Mouse (Mus musculus) kidney, adult 2 months (tissue): ENCODE measurements around the gene Dnajb13. TPM values are rescaled to one million over a fixed set of nuclear protein-coding genes. Genes with fewer than 3 reads are reported as not detected.

Source experiments
- DNase-seq: peaks from one replicate; pipeline ENCODE4 v3.0.0; 2021
- H3K27ac ChIP-seq: fragments of 200-500 bp; 2 replicates; pipeline ENCODE4 v1.5.1; 2012; ENCODE audit warnings: low read depth, low read length, control low read depth, inconsistent platforms; ENCODE audit not compliant: insufficient read depth
- H3K27me3 ChIP-seq: fragments of 200-500 bp; replicated peaks from 2 replicates; pipeline ENCODE4 v1.6.1; 2012; ENCODE audit warnings: mild to moderate bottlenecking, moderate library complexity, low read length, inconsistent platforms; ENCODE audit not compliant: control insufficient read depth, insufficient read depth
- H3K36me3 ChIP-seq: fragments of 200-500 bp; 2 replicates; pipeline ENCODE4 v1.6.1; 2012; ENCODE audit warnings: mild to moderate bottlenecking, moderate library complexity, low read length, inconsistent platforms; ENCODE audit not compliant: control insufficient read depth, insufficient read depth
- H3K4me1 ChIP-seq: fragments of 200-500 bp; 2 replicates; pipeline ENCODE4 v1.6.1; 2011; ENCODE audit warnings: low read length; ENCODE audit not compliant: control insufficient read depth, insufficient read depth
- H3K4me3 ChIP-seq: fragments of 200-500 bp; 2 replicates; pipeline ENCODE4 v1.5.1; 2011; ENCODE audit warnings: mild to moderate bottlenecking, low read depth, low read length, control low read depth; ENCODE audit not compliant: insufficient read depth
- CTCF ChIP-seq: fragments of 200-500 bp; conservative IDR thresholded peaks from 2 replicates; pipeline ENCODE4 v1.5.1; 2011; ENCODE audit warnings: low read depth, mild to moderate bottlenecking, control low read depth, low read length, moderate library complexity, mixed read lengths; ENCODE audit not compliant: insufficient read depth, insufficient read length
- POLR2A ChIP-seq: fragments of 200-500 bp; IDR thresholded peaks from one replicate; pipeline ENCODE4 v1.6.1; 2011; ENCODE audit warnings: low read depth, low read length, control low read depth
- WGBS: fragments of 180-500 bp; shearing (Covaris S2); methylation state at CpG from one replicate; pipeline ENCODE4 v1.1.7; 2018; 5-methylcytosine and 5-hydroxymethylcytosine counted together
- polyA plus RNA-seq: library from polyadenylated mRNA; depleted of rRNA; stranded (reverse); fragments of >200 nt; gene quantifications from 2 replicates; pipeline ENCODE4 v1.2.3, GENCODE M21; 2012

Gene Dnajb13
- polyA plus RNA-seq, 1 experiment, result 0.36 TPM

GRCm38 (mm10) chr7:100534216-100534615 is 19.5 kb upstream of the Dnajb13 start:
- no peak for TF ChIP-seq POLR2A
- TF ChIP-seq CTCF, result no peak
- WGBS, result 69% methylated on average over 3 of the region's 3 CpGs
- no peaks in the 10 kb centered on the region for H3K27me3 ChIP-seq

GRCm38 (mm10) chr7:100533503-100533902 is 18.7 kb upstream of the Dnajb13 start:
- 58% methylated on average over 2 of the region's 2 CpGs for WGBS
- H3K27me3 ChIP-seq, result no peaks in the 10 kb centered on the region
- H3K4me3 ChIP-seq, result no peak overlapping the region
- H3K27ac ChIP-seq, result no peak overlapping the region
- H3K4me1 ChIP-seq, result peaks cover 2% of the 10 kb centered on the region; the same call in 1 of the 2 replicates
- DNase-seq, result no peak
- H3K36me3 ChIP-seq, result no peaks in the 10 kb centered on the region
- no peak for TF ChIP-seq CTCF
- no peak for TF ChIP-seq POLR2A

More at GRCm38 (mm10) chr7:100534216-100534615, 19.5 kb upstream of the Dnajb13 start:
- no peak overlapping the region for H3K4me3 ChIP-seq
- H3K27ac ChIP-seq, result no peak overlapping the region
- H3K4me1 ChIP-seq, result peaks cover 2% of the 10 kb centered on the region; the same call in 1 of the 2 replicates
- H3K36me3 ChIP-seq, result no peaks in the 10 kb centered on the region
- no peak for DNase-seq

GRCm38 (mm10) chr7:100530766-100531165 is 16.0 kb upstream of the Dnajb13 start:
- Histone ChIP-seq H3K27me3 (no peaks in the 10 kb centered on the region), H3K4me1 (no peaks in the 10 kb centered on the region), H3K36me3 (no peaks in the 10 kb centered on the region), H3K27ac (no peak overlapping the region), H3K4me3 (no peak overlapping the region)
- DNase-seq, result no peak
- 94% methylated on average over 5 of the region's 5 CpGs for WGBS
- TF ChIP-seq CTCF (no peak), POLR2A (no peak)

GRCm38 (mm10) chr7:100524669-100525068 is 9.9 kb upstream of the Dnajb13 start:
- Histone ChIP-seq H3K4me1 (no peaks in the 10 kb centered on the region), H3K36me3 (no peaks in the 10 kb centered on the region), H3K27me3 (no peaks in the 10 kb centered on the region), H3K4me3 (no peak overlapping the region), H3K27ac (no peak overlapping the region)
- no peak for DNase-seq
- no peak for TF ChIP-seq POLR2A
- no peak for TF ChIP-seq CTCF
- WGBS, result 73% methylated on average over 8 of the region's 8 CpGs

GRCm38 (mm10) chr7:100522222-100522621 is 7.5 kb upstream of the Dnajb13 start:
- WGBS, result 78% methylated on average over 3 of the region's 3 CpGs
- TF ChIP-seq CTCF, result no peak
- no peak for TF ChIP-seq POLR2A
- H3K27me3 ChIP-seq, result no peaks in the 10 kb centered on the region

GRCm38 (mm10) chr7:100520663-100521285 is 6.0 kb upstream of the Dnajb13 start:
- DNase-seq, result peak; percentile 72
- no peaks in the 10 kb centered on the region for H3K4me1 ChIP-seq
- H3K27me3 ChIP-seq, result no peaks in the 10 kb centered on the region
- H3K4me3 ChIP-seq, result no peak overlapping the region
- TF ChIP-seq POLR2A (no peak), CTCF (peak; percentile 99)
- H3K27ac ChIP-seq, result no peak overlapping the region
- 21% methylated on average over 10 of the region's 10 CpGs for WGBS
- no peaks in the 10 kb centered on the region for H3K36me3 ChIP-seq

More at GRCm38 (mm10) chr7:100522222-100522621, 7.5 kb upstream of the Dnajb13 start:
- no peak for DNase-seq
- Histone ChIP-seq H3K27ac (no peak overlapping the region), H3K4me1 (no peaks in the 10 kb centered on the region), H3K4me3 (no peak overlapping the region), H3K36me3 (no peaks in the 10 kb centered on the region)

- TF ChIP-seq POLR2A (no peak), CTCF (no peak)
- DNase-seq, result no peak
- Histone ChIP-seq H3K4me1 (no peaks in the 10 kb centered on the region), H3K36me3 (no peaks in the 10 kb centered on the region), H3K4me3 (no peak overlapping the region), H3K27me3 (no peaks in the 10 kb centered on the region), H3K27ac (no peak overlapping the region)
- 59% methylated on average over 7 of the region's 7 CpGs for WGBS
These were observed 5.4 kb upstream of the Dnajb13 start for GRCm38 (mm10) chr7:100520204-100520603.

- TF ChIP-seq CTCF (no peak), POLR2A (no peak)
- H3K27me3 ChIP-seq, result no peaks in the 10 kb centered on the region
- no peak overlapping the region for H3K4me3 ChIP-seq
- 61% methylated on average over 8 of the region's 8 CpGs for WGBS
- H3K27ac ChIP-seq, result no peak overlapping the region
- no peak for DNase-seq
- H3K4me1 ChIP-seq, result no peaks in the 10 kb centered on the region
- no peaks in the 10 kb centered on the region for H3K36me3 ChIP-seq
These were observed 3.2 kb downstream of the Dnajb13 start for GRCm38 (mm10) chr7:100511602-100512001.
